Mouse (Mus musculus) gastrocnemius, adult 2 months (tissue): ENCODE measurements around the gene Olfr1282. TPM values are rescaled to one million over a fixed set of nuclear protein-coding genes. Genes with fewer than 3 reads are reported as not detected.
"Not testable (repeated sequence)": the region's sequence is repeated elsewhere in the genome, so short reads cannot be mapped to it uniquely, and the experiment has no call there.

Source experiments
- DNase-seq: peaks from one replicate; pipeline ENCODE4 v3.0.0; 2022
- H3K27ac ChIP-seq: fragments of 200-600 bp; 2 replicates; pipeline ENCODE4 v1.8.1; 2022; ENCODE audit warnings: mild to moderate bottlenecking
- H3K4me3 ChIP-seq: fragments of 200-600 bp; 2 replicates; pipeline ENCODE4 v1.8.1; 2022; ENCODE audit warnings: mild to moderate bottlenecking, moderate library complexity
- CTCF ChIP-seq: fragments of 200-600 bp; IDR thresholded peaks from 2 replicates; pipeline ENCODE4 v1.8.1; 2022; ENCODE audit warnings: antibody characterized with exemption, mild to moderate bottlenecking, moderate library complexity
- intact Hi-C: fragments of 180-260 bp; cut with DNase I; formaldehyde crosslinking; loops from one replicate; pipeline ENCODE4 v1.15.1; 2025
- long read RNA-seq, 2 experiments: library from polyadenylated mRNA; stranded (forward); transcript quantifications; one replicate each; pipeline ENCODE4 v2.0.0; 2021
- total RNA-seq, 2 experiments: library from RNA; stranded (reverse); gene quantifications; 2 replicates each; pipeline ENCODE4 v1.2.3; 2021

The Olfr1282 gene
- not detected for total RNA-seq
- long read RNA-seq, experiment 1 = 0 reads
- long read RNA-seq, experiment 2 = 0 reads

DNA sequence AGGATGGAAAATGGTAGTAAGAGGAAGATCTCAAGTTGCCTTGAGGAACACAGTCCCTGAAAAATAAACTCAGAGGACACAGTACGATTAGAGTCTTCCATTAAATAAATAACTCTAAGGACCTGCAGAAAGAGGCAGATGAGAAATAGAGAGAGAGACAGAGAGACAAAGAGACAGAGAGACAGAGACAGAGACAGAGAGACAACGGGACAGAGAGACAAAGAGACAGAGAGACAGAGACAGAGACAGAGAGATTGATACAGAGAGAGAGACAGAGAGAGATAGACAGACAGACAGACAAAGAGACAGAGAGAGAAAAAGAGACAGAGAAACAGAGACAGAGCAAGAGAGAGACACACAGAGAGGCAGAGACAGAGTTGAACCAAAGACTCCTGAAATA lies at the start of gene Olfr1282:
Gene Olfr1282, minus strand, starts transcription at position 101 of the 400 bp plus-strand sequence.
- no peak for TF ChIP-seq CTCF
- Histone ChIP-seq H3K4me3 (no peak within 1 kb of the TSS), H3K27ac (no peak within 1 kb of the TSS)
- no peak for DNase-seq
- intact Hi-C loops = no loop called here

- Histone ChIP-seq H3K4me3 (no peak within 1 kb of the TSS), H3K27ac (no peak within 1 kb of the TSS)
- TF ChIP-seq CTCF = no peak
- intact Hi-C loops = no loop called here
- no peak for DNase-seq
Observed at GRCm38 (mm10) chr2:111375222-111375621, 39.3 kb upstream of the Olfr1282 start, which contains the start of gene Olfr1284. Olfr1284 (plus strand) TSS chr2:111375522.

GRCm38 (mm10) chr2:111366490-111366889 lies 30.6 kb upstream of the Olfr1282 start, which contains the start of gene Olfr1283:
Olfr1283 (plus strand) TSS chr2:111366790.
- intact Hi-C loops = no loop called here
- no peak within 1 kb of the TSS for H3K4me3 ChIP-seq
- H3K27ac ChIP-seq = no peak within 1 kb of the TSS
- TF ChIP-seq CTCF = no peak
- DNase-seq = no peak

DNA sequence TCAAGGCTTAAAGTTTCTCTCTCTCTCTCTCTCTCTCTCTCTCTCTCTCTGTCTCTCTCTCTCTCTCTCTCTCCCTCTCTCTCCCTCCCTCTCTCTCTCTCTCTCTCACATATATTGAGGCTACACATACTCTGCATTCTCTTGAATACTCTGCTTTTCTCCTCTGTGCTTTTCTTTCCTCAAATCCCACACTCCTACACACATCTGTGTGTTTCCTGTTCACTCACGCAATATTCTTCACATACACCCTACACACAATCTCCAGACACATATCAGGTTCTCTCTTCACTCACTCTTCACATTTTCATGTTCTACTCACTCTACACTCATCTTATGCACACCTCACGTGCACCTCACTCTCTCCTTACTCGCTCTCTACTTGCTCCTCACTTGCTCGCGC lies 2.2 kb downstream of the Olfr1282 start:
- intact Hi-C loops, H3K27ac ChIP-seq, DNase-seq, H3K4me3 ChIP-seq: not testable (repeated sequence)

DNA sequence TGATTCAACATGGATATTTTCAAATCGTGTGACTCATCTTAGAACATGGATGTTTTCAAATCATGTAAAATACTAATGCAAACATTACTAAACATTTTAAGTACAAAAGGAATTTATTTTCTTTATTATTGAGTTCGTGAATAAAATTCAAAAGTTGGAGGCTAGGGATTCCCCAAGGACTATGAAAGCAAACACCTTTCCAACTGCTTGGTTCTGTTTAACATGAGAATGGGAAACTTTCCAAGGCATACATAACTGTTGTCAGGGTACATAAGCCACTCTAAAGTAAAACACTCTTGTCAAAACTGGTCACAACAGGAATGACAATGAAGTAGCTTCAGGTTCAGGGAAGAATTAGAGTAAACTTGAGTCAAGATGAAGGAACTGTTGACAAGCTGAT lies 9.7 kb downstream of the Olfr1282 start, which contains the start of gene Olfr1281:
Gene Olfr1281, plus strand, starts transcription at position 301 of the 400 bp plus-strand sequence.
- Histone ChIP-seq H3K27ac (no peak within 1 kb of the TSS), H3K4me3 (no peak within 1 kb of the TSS)
- no peak for TF ChIP-seq CTCF
- DNase-seq = no peak
- intact Hi-C loops = no loop called here

- H3K27ac ChIP-seq = no peak within 1 kb of the TSS
- no peak for TF ChIP-seq CTCF
- no peak within 1 kb of the TSS for H3K4me3 ChIP-seq
- DNase-seq = no peak
- intact Hi-C loops = no loop called here
Observed at GRCm38 (mm10) chr2:111313717-111314116, 22.2 kb downstream of the Olfr1282 start, which contains the start of gene Olfr1280. Olfr1280 (plus strand) TSS chr2:111314017.

DNA sequence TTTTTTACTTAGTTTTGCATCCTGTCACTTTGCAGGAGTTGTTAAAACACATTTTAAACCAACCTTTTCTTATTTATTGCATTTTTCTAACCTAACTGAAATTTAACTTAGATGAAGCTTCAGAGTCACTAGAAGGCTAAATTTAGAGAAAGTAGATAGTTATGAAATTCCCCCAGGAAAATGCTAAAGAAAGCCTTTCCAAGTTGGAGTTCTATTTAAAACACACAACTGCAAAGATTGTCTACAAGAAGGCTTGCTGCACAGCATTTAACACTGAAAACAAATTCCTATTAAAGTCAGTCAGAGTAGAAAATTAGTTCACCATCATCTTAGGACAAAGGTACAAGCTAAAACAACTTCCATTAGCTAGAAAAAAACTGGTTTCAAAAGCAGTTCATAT lies 35.5 kb downstream of the Olfr1282 start, which contains the start of gene Olfr1279:
Gene Olfr1279, plus strand, starts transcription at position 262 of the 400 bp plus-strand sequence.
- TF ChIP-seq CTCF = no peak
- intact Hi-C loops = no loop called here
- no peak for DNase-seq
- H3K27ac ChIP-seq = no peak within 1 kb of the TSS
- no peak within 1 kb of the TSS for H3K4me3 ChIP-seq

DNA sequence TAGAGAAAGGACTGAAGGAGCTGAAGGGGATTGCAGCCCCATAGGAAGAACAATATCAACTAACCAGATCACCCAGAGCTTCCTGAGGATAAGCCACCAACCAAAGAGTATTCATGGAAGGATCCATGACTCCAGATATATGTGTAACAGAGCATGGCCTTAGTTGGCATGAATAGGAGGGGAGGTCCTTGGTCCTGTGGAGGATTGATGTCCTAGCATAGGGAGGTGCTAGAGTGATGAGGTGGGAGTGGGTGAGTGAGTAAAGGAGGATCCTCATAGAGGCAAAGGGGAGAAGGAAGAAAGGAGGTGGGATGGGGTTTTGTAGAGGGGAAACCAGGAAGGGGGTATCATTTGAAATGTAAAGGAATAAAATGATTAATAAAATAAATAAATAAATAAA lies 37.3 kb downstream of the Olfr1282 start:
- Histone ChIP-seq H3K27ac (no peak overlapping the region), H3K4me3 (no peak overlapping the region)
- intact Hi-C loops = no loop called here
- no peak for TF ChIP-seq CTCF
- no peak for DNase-seq

GRCm38 (mm10) chr2:111289836-111290235 lies 46.0 kb downstream of the Olfr1282 start, which contains the start of gene Olfr1278:
Olfr1278 (plus strand) TSS chr2:111290136.
- intact Hi-C loops = no loop called here
- TF ChIP-seq CTCF = no peak
- H3K27ac ChIP-seq = no peak within 1 kb of the TSS
- DNase-seq = no peak
- H3K4me3 ChIP-seq = no peak within 1 kb of the TSS

Other genes with a start within 250 kb of the Olfr1282 start
- gene Gm13941, start 230.1 kb downstream of the Olfr1282 start, total RNA-seq = not detected
- gene Gm15130, start 183.1 kb downstream of the Olfr1282 start, total RNA-seq = not detected
- not detected for gene 4930430A15Rik, start 106.5 kb downstream of the Olfr1282 start, total RNA-seq
- not detected for gene Olfr1275, start 100.8 kb downstream of the Olfr1282 start, total RNA-seq
- not detected for gene Olfr1276, start 81.6 kb downstream of the Olfr1282 start, total RNA-seq
- gene Olfr1277, start 62.0 kb downstream of the Olfr1282 start, total RNA-seq = not detected
- not detected for gene Olfr1278, start 45.9 kb downstream of the Olfr1282 start, total RNA-seq
- not detected for gene Olfr1279, start 35.4 kb downstream of the Olfr1282 start, total RNA-seq
- not detected for gene Olfr1280, start 22.1 kb downstream of the Olfr1282 start, total RNA-seq
- not detected for gene Olfr1281, start 9.6 kb downstream of the Olfr1282 start, total RNA-seq
- not detected for gene Olfr1283, start 30.7 kb upstream of the Olfr1282 start, total RNA-seq
- gene Olfr1284, start 39.4 kb upstream of the Olfr1282 start, total RNA-seq = not detected
- gene Olfr1286, start 87.0 kb upstream of the Olfr1282 start, total RNA-seq = not detected
- not detected for gene Olfr1287, start 113.1 kb upstream of the Olfr1282 start, total RNA-seq
- not detected for gene Olfr1288, start 138.0 kb upstream of the Olfr1282 start, total RNA-seq
- not detected for gene Olfr1289, start 144.7 kb upstream of the Olfr1282 start, total RNA-seq
- gene Olfr1290, start 157.8 kb upstream of the Olfr1282 start, total RNA-seq = not detected
- gene Olfr1291-ps1, start 161.1 kb upstream of the Olfr1282 start, total RNA-seq = not detected
- gene Olfr1293-ps, start 189.1 kb upstream of the Olfr1282 start, total RNA-seq = not detected
- not detected for gene Olfr1294, start 204.2 kb upstream of the Olfr1282 start, total RNA-seq
- not detected for gene Olfr1295, start 233.6 kb upstream of the Olfr1282 start, total RNA-seq